Mouse (Mus musculus) urinary bladder, postnatal 36 days (tissue): ENCODE data around the gene Isyna1.
A peak's percentile ranks its signal among the peaks of the same experiment; 100 is the strongest.

ENCODE experiments used
- DNase-seq, 2 experiments: peaks; one replicate each; pipeline ENCODE4 v3.0.0; 2022; ENCODE audit warnings: low spot score in 2 of 2, mixed read lengths in 1 of 2

Gene Isyna1

GRCm38 (mm10) chr8:70593961-70594609 lies at the start of gene Isyna1:
Isyna1 (plus strand) TSS chr8:70594373.
- DNase-seq: peak; percentile 80 to 88

DNA sequence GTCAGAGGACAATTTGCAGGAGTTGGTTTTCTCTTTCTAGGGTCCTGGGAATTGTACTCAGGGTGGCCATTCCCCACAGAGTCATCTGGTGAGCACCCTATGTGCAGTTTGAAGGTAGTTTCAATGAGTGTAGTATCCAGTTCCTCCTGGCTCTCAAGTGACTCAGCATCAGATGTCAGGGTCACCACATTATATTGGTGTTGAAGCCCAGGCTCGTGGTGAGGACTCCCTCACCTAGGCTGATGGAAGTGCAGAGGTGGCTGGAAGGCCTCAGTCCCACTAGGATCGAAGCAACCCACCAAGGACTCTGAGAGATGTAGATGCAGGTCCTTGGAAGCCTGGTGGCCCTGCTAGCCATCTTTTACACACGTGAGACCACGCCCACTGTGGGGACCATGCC lies 47.8 kb upstream of the Isyna1 start:
- DNase-seq: no peak

- no peak for DNase-seq
Measured at GRCm38 (mm10) chr8:70547762-70548161, 46.4 kb upstream of the Isyna1 start.

DNA sequence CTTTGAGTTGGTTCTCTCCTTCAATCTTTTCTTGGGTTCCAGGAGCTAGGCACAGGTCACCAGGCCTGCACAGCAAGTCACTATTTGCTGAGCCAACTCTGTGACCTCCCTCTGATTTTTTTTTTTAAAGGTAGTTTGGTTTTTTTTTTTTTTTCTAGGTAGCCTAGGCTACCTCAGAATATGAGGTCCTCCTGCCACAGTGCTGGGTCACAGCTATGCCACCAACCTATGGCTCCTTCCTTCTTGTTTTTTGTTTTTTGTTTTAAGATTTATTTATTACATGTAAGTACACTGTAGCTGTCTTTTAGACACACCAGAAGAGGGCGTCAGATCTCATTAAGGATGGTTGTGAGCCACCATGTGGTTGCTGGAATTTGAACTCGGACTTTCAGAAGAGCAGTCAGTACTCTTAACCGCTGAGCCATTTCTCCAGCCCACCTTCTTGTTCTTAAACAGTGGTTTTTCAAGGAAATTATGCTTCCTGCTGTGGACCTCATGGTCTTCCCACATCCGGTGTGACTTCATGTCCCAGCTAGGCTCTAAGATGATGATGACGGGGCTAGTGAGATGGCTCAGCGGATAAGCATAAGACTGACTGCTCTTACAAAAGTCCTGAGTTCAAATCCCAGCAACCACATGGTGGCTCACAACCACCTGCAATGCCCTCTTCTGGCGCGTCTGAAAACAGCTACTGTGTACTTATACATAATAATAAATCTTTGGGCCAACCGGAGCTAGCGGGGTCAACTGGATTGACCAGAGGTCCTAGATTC lies 44.6 kb upstream of the Isyna1 start:
- DNase-seq: no peak

DNA sequence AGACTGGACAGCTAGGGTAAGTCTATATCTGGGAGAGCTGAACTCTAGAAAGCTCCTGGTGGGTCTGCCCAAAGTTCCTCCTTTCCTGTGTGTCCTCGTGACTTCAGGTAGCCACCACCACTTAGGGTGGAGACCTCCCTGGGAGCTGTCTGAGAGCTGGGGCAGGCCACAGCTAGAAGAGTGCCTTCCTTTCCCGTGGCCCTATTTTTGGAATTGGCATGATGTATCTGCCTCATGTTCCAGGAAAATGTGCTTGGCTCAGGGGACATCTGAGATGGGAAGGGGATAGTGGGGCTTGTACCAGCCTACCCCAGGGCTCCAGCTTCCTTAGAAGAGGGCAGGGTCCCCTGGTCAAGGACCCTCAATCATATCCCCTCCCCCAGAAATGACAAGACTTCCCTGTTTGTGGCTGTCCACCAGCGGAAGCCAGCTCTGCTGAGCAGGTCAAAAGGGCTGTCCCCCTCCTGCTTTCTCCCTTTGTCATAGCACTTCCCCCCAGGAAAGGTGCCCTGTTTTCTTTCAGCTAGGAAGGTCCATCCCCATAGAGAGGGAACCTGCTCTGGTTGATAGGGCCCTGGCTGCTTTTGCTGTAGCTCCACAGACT lies 42.5 kb upstream of the Isyna1 start:
- no peak for DNase-seq

- DNase-seq: no peak
Measured at GRCm38 (mm10) chr8:70552836-70553235, 41.3 kb upstream of the Isyna1 start.

DNA sequence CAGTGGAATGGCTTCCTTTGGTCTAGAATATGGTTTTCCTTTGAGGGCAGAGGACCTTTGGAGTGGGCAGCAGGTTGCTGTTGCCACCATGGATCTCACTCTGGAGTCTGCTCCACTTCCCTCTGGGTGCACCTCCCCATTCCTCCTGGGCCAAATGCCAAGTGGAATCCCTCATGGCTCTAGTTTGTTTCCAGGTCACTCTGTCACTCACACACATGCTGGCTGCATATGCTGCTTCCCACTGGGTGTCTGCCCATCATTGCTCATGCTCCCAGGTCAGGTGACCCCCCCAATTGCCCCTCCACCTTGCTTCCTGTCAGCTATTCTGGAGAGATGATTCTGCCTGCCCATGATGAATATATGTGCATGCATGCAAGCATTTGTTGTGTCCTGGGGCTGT lies 40.4 kb upstream of the Isyna1 start:
- peak in 1 of 2 experiments; percentile 64 for DNase-seq

DNA sequence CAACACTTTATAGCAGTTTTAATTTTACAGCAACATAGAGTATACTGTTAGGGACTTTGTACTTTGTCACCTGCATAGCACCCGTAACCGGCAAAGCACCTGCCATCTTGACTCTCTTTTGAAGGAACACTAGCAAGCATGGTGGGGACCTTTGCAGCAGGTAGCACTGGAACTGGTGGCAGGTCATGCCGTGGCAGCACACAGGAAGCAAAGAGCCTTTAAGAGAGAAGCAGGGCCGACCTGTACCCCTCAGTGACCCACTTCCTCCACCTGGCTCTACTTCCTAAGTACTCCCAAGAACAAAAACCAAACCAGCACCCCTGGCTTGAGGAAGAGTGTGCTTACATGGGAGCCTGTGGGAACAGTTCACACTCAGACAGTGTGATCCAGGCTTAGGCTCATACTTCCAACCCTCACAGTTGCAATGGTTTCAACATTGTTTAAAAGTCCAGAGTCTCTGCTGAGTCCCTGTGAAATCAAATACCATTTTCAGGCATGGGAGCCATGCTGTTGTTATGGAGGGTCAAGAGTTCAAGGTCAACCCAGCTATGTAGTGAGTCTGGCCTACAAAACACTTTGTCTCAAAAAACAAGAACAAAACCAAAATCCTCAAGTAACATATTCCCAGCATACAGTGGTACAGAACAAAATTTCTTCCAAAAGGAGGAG lies 39.0 kb upstream of the Isyna1 start:
- no peak for DNase-seq

DNA sequence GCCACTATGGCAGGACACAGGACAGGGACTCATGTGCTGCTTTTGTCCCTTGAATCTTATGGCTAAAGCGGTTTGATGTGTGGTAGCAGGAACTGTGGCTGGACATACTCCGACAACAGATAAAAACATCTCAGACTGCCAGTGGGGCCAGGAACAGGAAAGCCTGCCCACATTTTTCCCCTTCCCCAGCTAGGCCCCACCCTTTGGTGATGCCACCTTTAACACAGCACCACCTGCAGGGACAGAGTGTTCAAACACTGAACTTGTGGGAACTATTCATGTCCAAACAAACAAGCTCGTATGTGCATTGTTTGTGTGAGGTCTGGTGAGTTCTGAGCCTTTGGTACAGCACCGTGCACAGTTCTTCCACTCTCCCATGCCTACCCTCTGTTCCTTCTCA lies 35.8 kb upstream of the Isyna1 start:
- no peak for DNase-seq

- no peak for DNase-seq
Measured at GRCm38 (mm10) chr8:70558983-70559382, 35.2 kb upstream of the Isyna1 start.

- DNase-seq: peak in 1 of 2 experiments; percentile 48
Measured at GRCm38 (mm10) chr8:70560096-70560495, 34.1 kb upstream of the Isyna1 start.

DNA sequence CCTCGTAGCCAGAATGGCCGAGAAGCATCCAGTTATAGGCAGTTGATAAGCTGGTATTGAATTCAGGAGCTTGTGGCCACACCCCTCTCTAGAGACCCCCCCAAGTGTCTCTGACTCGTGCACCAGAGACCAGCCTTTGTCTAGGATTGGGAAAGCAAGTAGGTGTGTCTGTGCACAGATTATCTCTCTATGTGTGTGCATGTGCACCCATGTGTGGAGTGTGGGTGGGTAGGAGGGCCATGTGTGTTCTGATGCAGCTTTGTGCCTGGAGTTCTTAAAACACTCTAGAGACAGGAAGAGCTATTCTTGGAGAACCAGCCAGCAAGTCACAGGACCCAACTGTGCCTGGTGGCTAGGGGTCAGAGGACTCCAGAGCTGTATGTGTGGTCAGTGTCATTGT lies 33.6 kb upstream of the Isyna1 start:
- DNase-seq: no peak

- no peak for DNase-seq
Measured at GRCm38 (mm10) chr8:70561357-70561756, 32.8 kb upstream of the Isyna1 start.

DNA sequence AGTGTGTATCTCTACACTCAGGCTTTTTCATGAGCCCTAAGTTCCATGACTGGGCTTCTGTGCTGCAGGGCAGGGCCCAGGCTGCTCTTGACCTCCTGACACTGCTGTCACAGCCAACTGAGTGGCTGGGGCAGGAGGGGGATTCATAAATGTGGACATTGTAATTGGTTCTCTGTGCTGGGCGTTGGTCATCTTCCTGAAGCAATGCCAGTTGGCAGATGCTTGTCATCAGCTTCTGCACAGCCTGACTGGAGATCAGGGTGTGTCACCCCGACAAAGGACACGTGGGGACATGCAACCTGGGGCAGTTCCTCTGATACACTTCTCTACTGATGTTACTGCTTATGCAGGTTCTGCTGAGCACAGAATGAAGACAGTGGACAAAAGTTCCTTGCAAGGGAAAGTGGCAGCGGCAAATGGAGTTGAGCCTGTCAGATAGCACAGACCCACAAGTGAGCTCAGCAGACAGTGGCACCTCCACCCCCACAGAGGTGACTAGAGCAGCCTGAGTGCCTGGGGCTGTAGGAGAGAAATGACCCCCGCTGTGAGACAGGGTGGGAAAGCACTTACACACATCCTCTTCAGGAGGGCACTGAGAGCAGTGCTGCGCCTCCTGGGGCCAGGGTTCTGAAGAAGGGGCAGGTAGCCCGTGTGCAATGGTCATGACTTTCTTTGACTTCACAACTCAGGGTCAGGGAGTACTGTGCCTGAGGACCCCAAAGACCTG lies 32.2 kb upstream of the Isyna1 start:
- DNase-seq: peak; percentile 53 to 79

DNA sequence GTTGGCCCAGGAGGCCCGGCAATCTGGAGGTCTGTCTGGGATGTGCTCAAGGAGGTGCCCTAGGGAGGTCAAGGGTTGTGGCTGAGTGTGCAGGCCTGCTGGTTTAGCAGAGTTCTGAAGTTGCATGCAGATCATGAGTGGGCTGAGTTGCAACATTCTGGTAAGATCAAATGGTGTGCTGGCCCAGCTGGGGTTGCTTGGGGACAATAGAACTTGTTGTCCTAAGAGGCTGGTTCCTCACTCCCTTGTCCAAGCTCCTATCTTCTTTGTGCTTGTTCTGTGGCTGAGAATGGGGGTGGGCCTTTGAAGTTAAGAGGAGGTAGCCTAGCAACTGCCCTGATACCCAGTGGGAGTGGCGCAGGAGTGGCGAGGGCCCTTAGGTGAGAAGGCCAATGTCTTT lies 31.4 kb upstream of the Isyna1 start:
- DNase-seq: peak in 1 of 2 experiments; percentile 57

DNA sequence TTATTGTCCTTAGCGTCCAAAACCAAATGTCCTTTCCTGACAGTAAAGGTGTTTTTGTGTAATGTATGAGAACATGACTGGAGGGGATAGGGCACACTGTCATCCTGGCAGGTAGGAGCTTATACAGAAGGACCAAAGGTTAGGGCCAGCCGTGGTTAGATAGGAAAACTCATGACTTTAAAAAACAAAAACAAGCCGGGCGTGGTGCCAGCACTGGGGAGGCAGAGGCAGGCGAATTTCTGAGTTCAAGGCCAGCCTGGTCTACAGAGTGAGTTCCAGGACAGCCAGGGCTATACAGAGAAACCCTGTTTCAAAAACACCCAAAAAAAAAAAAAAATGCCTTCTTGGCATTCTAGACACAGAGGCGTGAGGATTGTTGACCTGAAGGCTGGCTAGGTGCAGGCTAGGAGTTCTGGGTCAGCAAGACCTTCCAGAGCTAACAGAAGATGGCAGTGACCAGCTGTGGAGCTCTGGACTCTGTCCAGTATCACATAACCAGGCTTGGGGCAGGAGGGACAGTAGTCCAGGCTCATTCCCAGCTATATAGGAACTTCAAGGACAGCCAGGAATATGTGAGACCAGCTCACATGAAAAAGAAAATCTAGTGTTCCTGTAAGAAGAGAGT lies 30.3 kb upstream of the Isyna1 start:
- no peak for DNase-seq

DNA sequence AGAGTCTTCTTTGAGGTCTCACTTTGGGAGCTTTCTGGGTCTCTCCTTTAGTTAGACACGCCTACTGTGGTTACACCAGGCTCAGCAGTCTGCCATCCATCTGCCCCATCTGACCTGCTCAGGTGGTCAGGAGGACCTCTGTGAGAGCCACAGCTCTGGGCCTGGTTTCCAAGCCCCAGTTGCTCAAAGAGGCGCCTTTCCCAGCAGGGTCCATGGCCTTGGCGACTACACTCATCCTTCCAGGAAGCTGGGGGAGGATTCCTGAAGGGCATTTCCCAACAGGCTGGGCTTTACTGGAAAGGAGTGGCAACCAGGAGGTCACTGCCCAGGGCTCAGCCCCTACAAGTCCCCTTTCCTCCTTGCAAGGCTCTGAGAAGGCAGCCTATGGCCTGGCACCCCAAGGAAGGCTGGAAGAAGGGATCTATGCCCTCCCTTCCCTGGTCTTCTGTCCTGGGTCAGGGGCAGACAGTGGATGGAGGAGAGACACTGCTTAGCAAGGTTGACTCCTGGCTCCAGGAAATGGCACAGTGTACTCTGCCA lies 29.4 kb upstream of the Isyna1 start:
- DNase-seq: no peak

- no peak for DNase-seq
Measured at GRCm38 (mm10) chr8:70565561-70565960, 28.6 kb upstream of the Isyna1 start.

DNA sequence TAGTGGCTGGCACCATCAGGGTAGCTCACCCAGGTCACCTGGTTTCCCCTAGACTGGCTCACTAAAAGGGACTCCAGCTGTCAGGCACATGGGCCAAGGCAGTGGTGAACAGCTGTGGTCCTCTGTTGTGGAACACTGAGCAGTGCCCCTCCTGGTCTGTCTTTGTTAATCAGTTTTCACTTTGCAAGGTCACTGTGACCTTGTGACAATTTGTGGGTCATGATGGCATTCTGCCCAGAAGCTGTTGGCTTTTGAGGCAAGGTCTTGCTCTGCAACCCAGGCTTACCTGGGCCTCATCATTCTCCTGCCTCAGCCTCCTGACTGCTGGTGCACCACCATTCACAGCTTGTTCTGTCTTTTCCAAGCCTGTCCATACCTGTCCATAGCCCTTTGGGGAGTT lies 23.8 kb upstream of the Isyna1 start:
- no peak for DNase-seq

- no peak for DNase-seq
Measured at GRCm38 (mm10) chr8:70570990-70571389, 23.2 kb upstream of the Isyna1 start.

- DNase-seq: no peak
Measured at GRCm38 (mm10) chr8:70574302-70574701, 19.9 kb upstream of the Isyna1 start.
